ENCODE assay signal across 29 mouse cellular contexts in genomic region chr6:52792455-52792854, GRCm38 (mm10).
DNase-seq lines count a peak whose midpoint lies in the region; ATAC-seq and TF ChIP-seq lines count a peak whose summit lies in the region.
"Had no signal": no experiment of that assay in that cellular context is flagged by ENCODE, and none has a peak within 500 bp of the region (broad histone marks: within the 10 kb centered on the region; RNA-seq: fewer than 3 reads in every experiment).

No protein-coding gene starts in this region.

- H3K27me3 ChIP-seq in heart, embryonic 13.5 days (replicated peaks) = no peaks in the 10 kb centered on the region
- H3K27me3 ChIP-seq in neural tube, embryonic 15.5 days (replicated peaks) = no peaks in the 10 kb centered on the region
- H3K27me3 ChIP-seq: embryonic facial prominence, embryonic 13.5 days; forebrain, embryonic 15.5 days; liver, embryonic 13.5 days; lung, embryonic 15.5 days; megakaryocyte, embryonic 14.5 days; midbrain, embryonic 12.5 days; neural tube, embryonic 12.5 days had no signal

- H3K9ac ChIP-seq in heart, embryonic 13.5 days = no peak overlapping the region
- H3K9ac ChIP-seq in neural tube, embryonic 15.5 days (replicated peaks) = no peak overlapping the region
- H3K9ac ChIP-seq: embryonic facial prominence, embryonic 13.5 days; forebrain, embryonic 15.5 days; hindbrain, embryonic 14.5 days; liver, embryonic 13.5 days; lung, embryonic 15.5 days; midbrain, embryonic 12.5 days; neural tube, embryonic 12.5 days had no signal

- TF ChIP-seq CTCF in lung, adult 2 months (IDR thresholded peaks at IDR 0.05; ENCODE audit: insufficient read depth, low read length) = no peak

- ATAC-seq in heart, embryonic 13.5 days (ENCODE audit: extremely low read depth, insufficient number of reproducible peaks, low FRiP score, low TSS enrichment) = no peak
- no peak for ATAC-seq in neural tube, embryonic 15.5 days (ENCODE audit: low FRiP score)
- ATAC-seq: CD4-positive, CD25-positive, alpha-beta regulatory T cell, adult 4 months; forebrain, embryonic 15.5 days; intestine, postnatal 0 days had no signal

- H3K27ac ChIP-seq in heart, embryonic 13.5 days (replicated peaks) = 0 out of 2 replicates have a peak overlapping the region, but pooled peaks have one; percentile 43
- H3K27ac ChIP-seq in neural tube, embryonic 15.5 days (replicated peaks) = no peak overlapping the region
- H3K27ac ChIP-seq: embryonic facial prominence, embryonic 13.5 days; forebrain, embryonic 10.5 days; forebrain, embryonic 15.5 days; gastrocnemius, adult 2 months; hindbrain, embryonic 14.5 days; left cerebral cortex, adult 2 months; liver, embryonic 13.5 days; lung, embryonic 15.5 days; midbrain, embryonic 12.5 days; neural tube, embryonic 12.5 days had no signal

- 48% methylated on average over 3 of the region's 3 CpGs for WGBS in heart, embryonic 13.5 days
- WGBS in lung, adult 2 months = 54% methylated on average over 3 of the region's 3 CpGs
- WGBS in neural tube, embryonic 15.5 days = 89% methylated on average over 3 of the region's 3 CpGs

- H3K36me3 ChIP-seq in heart, embryonic 13.5 days = no peaks in the 10 kb centered on the region
- H3K36me3 ChIP-seq in neural tube, embryonic 15.5 days = no peaks in the 10 kb centered on the region
- H3K36me3 ChIP-seq: embryonic facial prominence, embryonic 13.5 days; forebrain, embryonic 10.5 days; forebrain, embryonic 15.5 days; liver, embryonic 13.5 days; lung, embryonic 15.5 days; midbrain, embryonic 12.5 days; neural tube, embryonic 12.5 days had no signal

- H3K4me3 ChIP-seq in heart, embryonic 13.5 days = no peak overlapping the region
- H3K4me3 ChIP-seq in lung, adult 2 months (replicated peaks; ENCODE audit: extremely low read depth, low read depth, low read length) = no peak overlapping the region
- no peak overlapping the region for H3K4me3 ChIP-seq in neural tube, embryonic 15.5 days (replicated peaks)
- H3K4me3 ChIP-seq: embryonic facial prominence, embryonic 13.5 days; forebrain, embryonic 10.5 days; forebrain, embryonic 15.5 days; gastrocnemius, adult 2 months; left cerebral cortex, adult 2 months; liver, embryonic 13.5 days; lung, embryonic 15.5 days; megakaryocyte, embryonic 14.5 days; midbrain, embryonic 12.5 days; myocyte; neural tube, embryonic 12.5 days had no signal

- intact Hi-C loops in heart, postnatal 36 days (cut with DNase I) = no loop called here

- H3K4me2 ChIP-seq in heart, embryonic 13.5 days = no peak overlapping the region
- H3K4me2 ChIP-seq in neural tube, embryonic 15.5 days = no peak overlapping the region
- H3K4me2 ChIP-seq: embryonic facial prominence, embryonic 13.5 days; forebrain, embryonic 15.5 days; hindbrain, embryonic 14.5 days; liver, embryonic 13.5 days; lung, embryonic 15.5 days; midbrain, embryonic 12.5 days; neural tube, embryonic 12.5 days had no signal

- H3K9me3 ChIP-seq in heart, embryonic 13.5 days = no peaks in the 10 kb centered on the region
- H3K9me3 ChIP-seq in neural tube, embryonic 15.5 days (replicated peaks) = no peaks in the 10 kb centered on the region
- H3K9me3 ChIP-seq: embryonic facial prominence, embryonic 13.5 days; forebrain, embryonic 10.5 days; forebrain, embryonic 15.5 days; liver, embryonic 13.5 days; lung, embryonic 15.5 days; midbrain, embryonic 12.5 days; neural tube, embryonic 12.5 days had no signal

- peaks cover 61% of the 10 kb centered on the region for H3K4me1 ChIP-seq in heart, embryonic 13.5 days
- peaks cover 12% of the 10 kb centered on the region for H3K4me1 ChIP-seq in lung, adult 2 months (ENCODE audit: control insufficient read depth, insufficient read depth, low read length)
- peaks cover 52% of the 10 kb centered on the region for H3K4me1 ChIP-seq in neural tube, embryonic 15.5 days

- no peak for DNase-seq in heart, postnatal 36 days
- DNase-seq in lung, adult 18-20 months = peak; percentile 57 to 71
- DNase-seq in lung, adult 2 months = no peak
- peak; percentile 72 for DNase-seq in lung, postnatal 25 days (ENCODE audit: low spot score)
- no peak for DNase-seq in cerebellum, postnatal 14 days
- DNase-seq: adrenal gland, postnatal 25 days; cerebellum, adult 11-12 months; cerebellum, adult 9-11 months; gastrocnemius, adult 2 months; gastrocnemius, postnatal 36 days; kidney, adult 9 months; kidney, postnatal 25 days; liver, embryonic 13.5 days; right cerebral cortex, postnatal 4 days; thymus, postnatal 4 days had no signal

- no peak for TF ChIP-seq POLR2A in lung, adult 2 months (IDR thresholded peaks at IDR 0.05; ENCODE audit: borderline replicate concordance, extremely low read depth, low read depth, low read length)

Comparison
In these comparisons a context has a peak if more than half of its experiments do, and no peak if none do; other contexts are left out.
1. DNase-seq: peak in lung, adult 18-20 months (2 of 2) and lung, postnatal 25 days (single experiment); none in heart, postnatal 36 days (0 of 2), lung, adult 2 months (single experiment) and cerebellum, postnatal 14 days (0 of 2).